Mouse (Mus musculus) embryonic facial prominence, embryonic 12.5 days (tissue): Measurements from ENCODE around the gene Ogn. TPM values are rescaled to one million over a fixed set of nuclear protein-coding genes. Genes with fewer than 3 reads are reported as not detected.

Experiments
- ATAC-seq: fragments of 200-750 bp; cut with Nextera tagmentation; 2 replicates; pipeline ENCODE4 v1.8.0; 2017; ENCODE audit not compliant: insufficient number of reproducible peaks, insufficient read depth, low FRiP score, low TSS enrichment
- H3K27ac ChIP-seq: fragments of 300-500 bp; sonication (generic); 2 replicates; pipeline ENCODE4 v1.5.1; 2016; ENCODE audit warnings: mild to moderate bottlenecking
- H3K27me3 ChIP-seq: fragments of 300-500 bp; sonication (generic); 2 replicates; pipeline ENCODE4 v1.6.1; 2016; ENCODE audit warnings: mild to moderate bottlenecking, moderate library complexity
- H3K36me3 ChIP-seq: fragments of 300-500 bp; sonication (generic); 2 replicates; pipeline ENCODE4 v1.6.1; 2016; ENCODE audit warnings: mild to moderate bottlenecking
- H3K4me1 ChIP-seq: fragments of 300-500 bp; sonication (generic); 2 replicates; pipeline ENCODE4 v1.6.1; 2016
- H3K4me2 ChIP-seq: fragments of 300-500 bp; sonication (generic); replicated peaks from 2 replicates; pipeline ENCODE4 v1.6.1; 2016; ENCODE audit warnings: mild to moderate bottlenecking, moderate library complexity
- H3K4me3 ChIP-seq: fragments of 300-500 bp; sonication (generic); 2 replicates; pipeline ENCODE4 v1.5.1; 2016; ENCODE audit warnings: mild to moderate bottlenecking
- H3K9ac ChIP-seq: fragments of 300-500 bp; sonication (generic); 2 replicates; pipeline ENCODE4 v1.6.1; 2016; ENCODE audit warnings: mild to moderate bottlenecking, moderate library complexity
- H3K9me3 ChIP-seq: fragments of 300-500 bp; sonication (generic); 2 replicates; pipeline ENCODE4 v1.6.1; 2016; ENCODE audit warnings: mild to moderate bottlenecking, moderate library complexity
- WGBS: fragments of 180-500 bp; shearing (Covaris S2); methylation state at CpG from one replicate; pipeline ENCODE4 v1.1.7; 2016; 5-methylcytosine and 5-hydroxymethylcytosine counted together
- polyA plus RNA-seq: library from polyadenylated mRNA; unstranded; fragments of >200 nt; fragmentation: Nextera tagmentation; extraction: Ambion mirVana; gene quantifications from 2 replicates; pipeline ENCODE4 v1.2.1, GENCODE M21; 2016

The Ogn gene
- polyA plus RNA-seq, 1 experiment from 2014 or later, result 64.5 TPM

DNA sequence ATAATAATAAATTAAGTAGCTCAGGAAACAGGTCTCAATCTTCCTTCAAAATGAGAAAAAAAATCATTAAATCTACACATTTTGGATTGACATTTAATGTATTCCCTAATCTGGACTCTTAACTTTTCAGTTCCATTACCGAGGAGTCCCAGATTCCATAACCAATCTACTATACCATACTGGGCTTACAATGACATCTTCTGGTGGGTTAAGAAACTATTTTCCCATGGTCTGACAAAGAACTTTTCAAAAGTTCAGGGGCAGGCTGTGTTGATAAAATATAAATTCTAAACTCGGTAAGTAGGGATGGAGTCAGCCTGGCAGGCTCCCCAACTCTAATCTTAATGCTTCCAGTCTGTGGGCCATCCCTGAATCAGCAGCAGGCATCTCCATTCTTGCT, 43.3 kb downstream of the Ogn start:
- 41% methylated on average over 2 of the region's 2 CpGs for WGBS
- no peak for ATAC-seq
- H3K9ac ChIP-seq, result no peak overlapping the region
- peaks cover under 1% of the 10 kb centered on the region; the same call in 1 of the 2 replicates for H3K36me3 ChIP-seq
- H3K27ac ChIP-seq, result no peak overlapping the region
- H3K27me3 ChIP-seq, result no peaks in the 10 kb centered on the region
- peak overlapping the region; percentile 69; the same call in 1 of the 2 replicates for H3K4me2 ChIP-seq
- H3K9me3 ChIP-seq, result no peaks in the 10 kb centered on the region
- H3K4me3 ChIP-seq, result no peak overlapping the region
- H3K4me1 ChIP-seq, result peaks cover 7% of the 10 kb centered on the region; the same call in 1 of the 2 replicates

DNA sequence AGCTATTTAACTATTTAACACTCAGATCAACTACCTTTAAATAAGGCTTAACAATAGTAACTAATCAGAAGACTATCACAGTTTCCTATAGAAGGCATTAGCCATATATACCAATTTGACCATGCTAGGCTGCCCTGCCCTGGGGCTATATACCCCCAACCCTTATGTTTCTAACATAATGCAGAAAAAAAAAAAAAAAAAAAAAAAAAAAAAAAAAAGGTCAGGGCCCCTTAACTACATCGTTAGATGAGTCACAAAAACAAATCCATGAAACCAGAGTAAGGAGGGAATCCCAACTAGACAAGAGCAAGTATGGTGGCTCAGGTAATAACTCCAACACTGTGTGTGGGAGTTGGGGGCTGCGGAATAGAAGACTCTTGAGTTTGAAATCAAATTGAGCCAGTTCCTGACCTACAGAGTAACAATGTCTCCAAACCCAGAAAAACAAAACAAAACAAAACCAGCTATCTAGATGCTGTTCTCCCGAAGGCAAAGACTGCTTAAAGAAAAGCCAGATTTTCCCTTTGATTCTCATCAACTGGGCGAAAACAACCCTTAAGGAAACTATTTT, 44.0 kb downstream of the Ogn start:
- Histone ChIP-seq H3K9me3 (no peaks in the 10 kb centered on the region), H3K4me1 (peaks cover 7% of the 10 kb centered on the region; the same call in 1 of the 2 replicates), H3K9ac (peak overlapping the region; percentile 56), H3K36me3 (peaks cover 2% of the 10 kb centered on the region; the same call in 1 of the 2 replicates), H3K4me3 (peak overlapping the region; percentile 81), H3K4me2 (peak overlapping the region; percentile 69), H3K27me3 (no peaks in the 10 kb centered on the region), H3K27ac (no peak overlapping the region)
- no peak for ATAC-seq
- WGBS, result 2% methylated on average over 4 of the region's 4 CpGs

GRCm38 (mm10) chr13:49652481-49653179, 44.8 kb downstream of the Ogn start, which contains the start of the genes Cenpp and Nol8:
TSS of gene Cenpp (minus strand) at chr13:49652785.
TSS of gene Nol8 (plus strand) at chr13:49653078.
- H3K36me3 ChIP-seq, result peaks cover 2% of the 10 kb centered on the region; the same call in 1 of the 2 replicates
- no peaks in the 10 kb centered on the region for H3K9me3 ChIP-seq
- under 1% methylated on average over 68 of the region's 68 CpGs for WGBS
- peak; percentile 98 for ATAC-seq
- peak within 1 kb of the TSS; percentile 46; the same call in 1 of the 2 replicates for H3K27ac ChIP-seq
- peaks cover 7% of the 10 kb centered on the region; the same call in 1 of the 2 replicates for H3K4me1 ChIP-seq
- H3K4me2 ChIP-seq, result peak within 1 kb of the TSS; percentile 72
- no peaks in the 10 kb centered on the region for H3K27me3 ChIP-seq
- H3K9ac ChIP-seq, result peak within 1 kb of the TSS; percentile 61
- peak within 1 kb of the TSS; percentile 81 for H3K4me3 ChIP-seq

DNA sequence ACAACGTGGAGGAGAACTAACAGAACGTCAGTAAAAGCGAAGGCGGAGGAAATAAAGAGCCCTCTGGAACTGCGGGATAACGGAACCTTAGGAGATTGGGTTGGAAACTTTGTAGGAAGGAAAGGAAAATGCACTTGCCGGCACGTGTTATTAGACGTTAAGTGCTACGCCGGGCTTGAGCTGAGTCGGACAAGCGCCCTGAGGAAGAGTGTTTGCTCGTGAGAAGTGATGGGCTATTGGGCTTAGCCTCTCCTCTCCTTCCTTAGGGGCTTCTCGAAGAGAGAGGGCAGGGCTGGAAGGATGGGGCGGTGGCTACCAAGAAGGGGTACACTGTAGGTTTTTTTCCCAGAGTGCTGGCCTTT, 45.3 kb downstream of the Ogn start:
- no peaks in the 10 kb centered on the region for H3K27me3 ChIP-seq
- peak; percentile 62 for ATAC-seq
- H3K4me1 ChIP-seq, result peaks cover 7% of the 10 kb centered on the region; the same call in 1 of the 2 replicates
- peak overlapping the region; percentile 81 for H3K4me3 ChIP-seq
- peak overlapping the region; percentile 46; the same call in 1 of the 2 replicates for H3K27ac ChIP-seq
- peaks cover 2% of the 10 kb centered on the region; the same call in 1 of the 2 replicates for H3K36me3 ChIP-seq
- H3K4me2 ChIP-seq, result peak overlapping the region; percentile 72
- H3K9ac ChIP-seq, result peak overlapping the region; percentile 61
- 0% methylated on average over 16 of the region's 16 CpGs for WGBS
- no peaks in the 10 kb centered on the region for H3K9me3 ChIP-seq

Other genes with a start within 250 kb of the Ogn start
- 14.0 and 15.8 TPM in 2 replicates for gene Ippk, start 186.8 kb upstream of the Ogn start, polyA plus RNA-seq
- gene Tes3-ps, start 114.7 kb upstream of the Ogn start, polyA plus RNA-seq, result 1.3 and 1.4 TPM in 2 replicates
- gene Ecm2, start 103.2 kb upstream of the Ogn start, polyA plus RNA-seq, result 0.64 and 0.69 TPM in 2 replicates
- gene Aspn, start 63.6 kb upstream of the Ogn start, polyA plus RNA-seq, result 14.6 and 16.6 TPM in 2 replicates
- gene Omd, start 25.6 kb upstream of the Ogn start, polyA plus RNA-seq, result 2.5 and 2.8 TPM in 2 replicates
- 26.9 and 29.2 TPM in 2 replicates for gene Cenpp, start 44.7 kb downstream of the Ogn start, polyA plus RNA-seq
- 20.0 and 22.8 TPM in 2 replicates for gene Nol8, start 45.0 kb downstream of the Ogn start, polyA plus RNA-seq
- gene Iars, start 74.1 kb downstream of the Ogn start, polyA plus RNA-seq, result 70.9 and 80.7 TPM in 2 replicates
- gene Gm30302, start 191.0 kb downstream of the Ogn start, polyA plus RNA-seq, result not detected in 2 replicates